Mouse (Mus musculus) heart, embryonic 13.5 days (tissue): ENCODE results near the gene Mfsd4b5. TPM values are rescaled to one million over a fixed set of nuclear protein-coding genes. Genes with fewer than 3 reads are reported as not detected.
"Not testable (repeated sequence)": the region's sequence is repeated elsewhere in the genome, so short reads cannot be mapped to it uniquely, and the experiment has no call there.

Experiments used
- ATAC-seq: fragments of 200-750 bp; cut with Nextera tagmentation; 2 replicates; pipeline ENCODE4 v1.8.0; 2017; ENCODE audit warnings: moderate TSS enrichment; ENCODE audit not compliant: insufficient number of reproducible peaks, low FRiP score, low TSS enrichment; ENCODE audit errors: extremely low read depth
- H3K27ac ChIP-seq: fragments of 300-500 bp; sonication (generic); replicated peaks from 2 replicates; pipeline ENCODE4 v1.5.1; 2015; ENCODE audit warnings: moderate library complexity, mild to moderate bottlenecking, inconsistent platforms
- H3K27me3 ChIP-seq: fragments of 300-500 bp; sonication (generic); replicated peaks from 2 replicates; pipeline ENCODE4 v1.6.1; 2015; ENCODE audit warnings: mild to moderate bottlenecking, inconsistent platforms
- H3K36me3 ChIP-seq: fragments of 300-500 bp; sonication (generic); 2 replicates; pipeline ENCODE4 v1.6.1; 2015; ENCODE audit warnings: mild to moderate bottlenecking, inconsistent platforms
- H3K4me1 ChIP-seq: fragments of 300-500 bp; sonication (generic); 2 replicates; pipeline ENCODE4 v1.6.1; 2015; ENCODE audit warnings: inconsistent platforms
- H3K4me2 ChIP-seq: fragments of 300-500 bp; sonication (generic); 2 replicates; pipeline ENCODE4 v1.6.1; 2015; ENCODE audit warnings: inconsistent platforms, mild to moderate bottlenecking, moderate library complexity
- H3K4me3 ChIP-seq: fragments of 300-500 bp; sonication (generic); 2 replicates; pipeline ENCODE4 v1.5.1; 2015; ENCODE audit warnings: moderate library complexity, mild to moderate bottlenecking, inconsistent platforms
- H3K9ac ChIP-seq: fragments of 300-500 bp; sonication (generic); 2 replicates; pipeline ENCODE4 v1.6.1; 2015; ENCODE audit warnings: inconsistent platforms, mild to moderate bottlenecking, moderate library complexity
- H3K9me3 ChIP-seq: fragments of 300-500 bp; sonication (generic); 2 replicates; pipeline ENCODE4 v1.6.1; 2016; ENCODE audit warnings: inconsistent platforms
- WGBS: fragments of 180-500 bp; shearing (Covaris S2); methylation state at CpG from one replicate; pipeline ENCODE4 v1.1.7; 2015; ENCODE audit warnings: mixed read lengths; 5-methylcytosine and 5-hydroxymethylcytosine counted together
- polyA plus RNA-seq: library from polyadenylated mRNA; unstranded; fragments of >200 nt; fragmentation: Nextera tagmentation; extraction: Ambion mirVana; gene quantifications from 2 replicates; pipeline ENCODE4 v1.2.1, GENCODE M21; 2015

The Mfsd4b5 gene
- polyA plus RNA-seq, 1 experiment from 2014 or later = not detected

- no peaks in the 10 kb centered on the region for H3K4me1 ChIP-seq
- H3K9me3 ChIP-seq = no peaks in the 10 kb centered on the region
- H3K36me3 ChIP-seq = no peaks in the 10 kb centered on the region
- no peaks in the 10 kb centered on the region for H3K27me3 ChIP-seq
- 72% methylated on average over 3 of the region's 3 CpGs for WGBS
- no peak for ATAC-seq
- no peak overlapping the region for H3K4me3 ChIP-seq
- H3K9ac ChIP-seq = no peak overlapping the region
- no peak overlapping the region for H3K27ac ChIP-seq
- H3K4me2 ChIP-seq = no peak overlapping the region
Measured at GRCm38 (mm10) chr10:39967512-39967911, 18.9 kb downstream of the Mfsd4b5 start.

- Histone ChIP-seq H3K4me1 (peaks cover 15% of the 10 kb centered on the region), H3K4me2 (no peak overlapping the region), H3K27ac (no peak overlapping the region), H3K4me3 (no peak overlapping the region), H3K27me3 (no peaks in the 10 kb centered on the region), H3K36me3 (no peaks in the 10 kb centered on the region), H3K9ac (no peak overlapping the region), H3K9me3 (no peaks in the 10 kb centered on the region)
- 22% methylated on average over 1 of the region's 1 CpGs for WGBS
- ATAC-seq = no peak
Measured at GRCm38 (mm10) chr10:39961906-39962305, 24.5 kb downstream of the Mfsd4b5 start.

- no peak for ATAC-seq
- 43% methylated on average over 11 of the region's 11 CpGs for WGBS
- H3K9me3 ChIP-seq = no peaks in the 10 kb centered on the region
- H3K27ac ChIP-seq = no peak overlapping the region
- no peaks in the 10 kb centered on the region for H3K36me3 ChIP-seq
- H3K9ac ChIP-seq = no peak overlapping the region
- peak overlapping the region; percentile 99 for H3K4me2 ChIP-seq
- peak overlapping the region; percentile 69; the same call in 1 of the 2 replicates for H3K4me3 ChIP-seq
- peaks cover 15% of the 10 kb centered on the region for H3K4me1 ChIP-seq
- H3K27me3 ChIP-seq = no peaks in the 10 kb centered on the region
Measured at GRCm38 (mm10) chr10:39960441-39960822, 26.0 kb downstream of the Mfsd4b5 start.

GRCm38 (mm10) chr10:39959761-39960440 lies 26.5 kb downstream of the Mfsd4b5 start, which contains the start of gene Mfsd4b3:
Gene Mfsd4b3, minus strand, starts transcription at chr10:39960153.
- WGBS = under 1% methylated on average over 38 of the region's 38 CpGs
- peak within 1 kb of the TSS; percentile 61 for H3K27ac ChIP-seq
- ATAC-seq = peak; percentile 86
- H3K36me3 ChIP-seq = no peaks in the 10 kb centered on the region
- H3K4me1 ChIP-seq = peaks cover 15% of the 10 kb centered on the region
- no peaks in the 10 kb centered on the region for H3K27me3 ChIP-seq
- H3K9ac ChIP-seq = peak within 1 kb of the TSS; percentile 78
- H3K4me2 ChIP-seq = peak within 1 kb of the TSS; percentile 99
- H3K4me3 ChIP-seq = peak within 1 kb of the TSS; percentile 69
- no peaks in the 10 kb centered on the region for H3K9me3 ChIP-seq

GRCm38 (mm10) chr10:39958266-39958665 lies 28.2 kb downstream of the Mfsd4b5 start:
- Histone ChIP-seq H3K27me3 (no peaks in the 10 kb centered on the region), H3K9ac (no peak overlapping the region), H3K4me2 (no peak overlapping the region), H3K4me3 (no peak overlapping the region), H3K27ac (no peak overlapping the region), H3K9me3 (no peaks in the 10 kb centered on the region), H3K4me1 (peaks cover 15% of the 10 kb centered on the region), H3K36me3 (no peaks in the 10 kb centered on the region)
- WGBS = 66% methylated on average over 4 of the region's 4 CpGs
- ATAC-seq = no peak

- Histone ChIP-seq H3K27ac (no peak overlapping the region), H3K36me3 (no peaks in the 10 kb centered on the region), H3K4me1 (peaks cover 15% of the 10 kb centered on the region), H3K4me2 (no peak overlapping the region), H3K4me3 (no peak overlapping the region), H3K27me3 (no peaks in the 10 kb centered on the region), H3K9ac (no peak overlapping the region), H3K9me3 (no peaks in the 10 kb centered on the region)
- no peak for ATAC-seq
- 66% methylated on average over 2 of the region's 2 CpGs for WGBS
Measured at GRCm38 (mm10) chr10:39956340-39956878, 30.0 kb downstream of the Mfsd4b5 start.

GRCm38 (mm10) chr10:39955163-39955562 lies 31.3 kb downstream of the Mfsd4b5 start:
- Histone ChIP-seq H3K4me3 (no peak overlapping the region), H3K27me3 (no peaks in the 10 kb centered on the region), H3K9me3 (no peaks in the 10 kb centered on the region), H3K27ac (no peak overlapping the region), H3K9ac (no peak overlapping the region), H3K4me2 (no peak overlapping the region), H3K4me1 (peaks cover 12% of the 10 kb centered on the region), H3K36me3 (no peaks in the 10 kb centered on the region)
- no peak for ATAC-seq
- 67% methylated on average over 2 of the region's 2 CpGs for WGBS

GRCm38 (mm10) chr10:39949377-39949954 lies 37.0 kb downstream of the Mfsd4b5 start:
- Histone ChIP-seq H3K9me3 (no peaks in the 10 kb centered on the region), H3K4me3 (no peak overlapping the region), H3K36me3 (no peaks in the 10 kb centered on the region), H3K4me2 (no peak overlapping the region), H3K4me1 (no peaks in the 10 kb centered on the region), H3K27me3 (no peaks in the 10 kb centered on the region), H3K9ac (no peak overlapping the region), H3K27ac (no peak overlapping the region)
- WGBS = 86% methylated on average over 2 of the region's 2 CpGs
- ATAC-seq = no peak

GRCm38 (mm10) chr10:39947195-39947594 lies 39.3 kb downstream of the Mfsd4b5 start:
- H3K4me3 ChIP-seq, H3K4me2 ChIP-seq, H3K27ac ChIP-seq, H3K36me3 ChIP-seq, H3K9ac ChIP-seq, H3K4me1 ChIP-seq, ATAC-seq, H3K9me3 ChIP-seq, H3K27me3 ChIP-seq: not testable (repeated sequence)
- 85% methylated on average over 3 of the region's 3 CpGs for WGBS

- whole genome bisulfite sequencing = 66% methylated on average over 7 of the region's 7 CpGs
- ATAC-seq = no peak
- Histone ChIP-seq H3K4me3 (no peak overlapping the region), H3K27me3 (0 out of 2 replicates have a peak, but pooled peaks cover 3% of the 10 kb centered on the region), H3K4me2 (no peak overlapping the region), H3K9ac (no peak overlapping the region), H3K27ac (no peak overlapping the region), H3K9me3 (no peaks in the 10 kb centered on the region), H3K4me1 (no peaks in the 10 kb centered on the region), H3K36me3 (no peaks in the 10 kb centered on the region)
Measured at GRCm38 (mm10) chr10:39936553-39936952, 49.9 kb downstream of the Mfsd4b5 start.

GRCm38 (mm10) chr10:39926616-39927139 lies 59.8 kb downstream of the Mfsd4b5 start, which contains the start of gene Mfsd4b2:
Gene Mfsd4b2, minus strand, starts transcription at chr10:39926923.
- Histone ChIP-seq H3K9me3 (no peaks in the 10 kb centered on the region), H3K27me3 (peaks cover 24% of the 10 kb centered on the region), H3K36me3 (no peaks in the 10 kb centered on the region), H3K9ac (peak within 1 kb of the TSS; percentile 69), H3K4me2 (peak within 1 kb of the TSS; percentile 81), H3K27ac (no peak within 1 kb of the TSS), H3K4me1 (peaks cover 11% of the 10 kb centered on the region), H3K4me3 (peak within 1 kb of the TSS; percentile 52)
- ATAC-seq = no peak
- under 1% methylated on average over 40 of the region's 41 CpGs for WGBS
